Mouse (Mus musculus) limb, embryonic 13.5 days (tissue): ENCODE data around the gene Bdh1. TPM values are rescaled to one million over a fixed set of nuclear protein-coding genes. Genes with fewer than 3 reads are reported as not detected.
A peak's percentile ranks its signal among the peaks of the same experiment; 100 is the strongest.

Experiments used
- ATAC-seq: fragments of 200-750 bp; cut with Nextera tagmentation; 2 replicates; pipeline ENCODE4 v1.8.0; 2017; ENCODE audit warnings: low read depth, moderate number of reproducible peaks, moderate TSS enrichment; ENCODE audit not compliant: low FRiP score
- H3K27ac ChIP-seq: fragments of 300-500 bp; sonication (generic); 2 replicates; pipeline ENCODE4 v1.5.1; 2015; ENCODE audit warnings: inconsistent platforms, mild to moderate bottlenecking, moderate library complexity
- H3K27me3 ChIP-seq: fragments of 300-500 bp; sonication (generic); 2 replicates; pipeline ENCODE4 v1.6.1; 2015; ENCODE audit warnings: mild to moderate bottlenecking, inconsistent platforms
- H3K36me3 ChIP-seq: fragments of 300-500 bp; sonication (generic); 2 replicates; pipeline ENCODE4 v1.6.1; 2015; ENCODE audit warnings: inconsistent platforms, mild to moderate bottlenecking, moderate library complexity
- H3K4me1 ChIP-seq: fragments of 300-500 bp; sonication (generic); 2 replicates; pipeline ENCODE4 v1.6.1; 2015; ENCODE audit warnings: inconsistent platforms
- H3K4me2 ChIP-seq: fragments of 300-500 bp; sonication (generic); replicated peaks from 2 replicates; pipeline ENCODE4 v1.6.1; 2015; ENCODE audit warnings: inconsistent platforms, mild to moderate bottlenecking, moderate library complexity
- H3K4me3 ChIP-seq: fragments of 300-500 bp; sonication (generic); 2 replicates; pipeline ENCODE4 v1.5.1; 2015; ENCODE audit warnings: moderate library complexity, mild to moderate bottlenecking, inconsistent platforms
- H3K9ac ChIP-seq: fragments of 300-500 bp; sonication (generic); 2 replicates; pipeline ENCODE4 v1.6.1; 2015; ENCODE audit warnings: mild to moderate bottlenecking, inconsistent platforms
- H3K9me3 ChIP-seq: fragments of 300-500 bp; sonication (generic); 2 replicates; pipeline ENCODE4 v1.6.1; 2016; ENCODE audit warnings: inconsistent platforms
- WGBS: fragments of 180-500 bp; shearing (Covaris S2); methylation state at CpG from one replicate; pipeline ENCODE4 v1.1.7; 2015; 5-methylcytosine and 5-hydroxymethylcytosine counted together
- polyA plus RNA-seq: library from polyadenylated mRNA; unstranded; fragments of >200 nt; fragmentation: Nextera tagmentation; extraction: Ambion mirVana; gene quantifications from 2 replicates; pipeline ENCODE4 v1.2.1, GENCODE M21; 2015

Gene Bdh1
- polyA plus RNA-seq, 1 experiment from 2014 or later = 25.0 TPM

- Histone ChIP-seq H3K27ac (no peak overlapping the region), H3K36me3 (no peaks in the 10 kb centered on the region), H3K4me2 (no peak overlapping the region), H3K27me3 (no peaks in the 10 kb centered on the region), H3K4me3 (no peak overlapping the region), H3K9me3 (no peaks in the 10 kb centered on the region), H3K4me1 (no peaks in the 10 kb centered on the region), H3K9ac (no peak overlapping the region)
- WGBS = 65% methylated on average over 3 of the region's 3 CpGs
- no peak for ATAC-seq
These were observed 8.3 kb upstream of the Bdh1 start for GRCm38 (mm10) chr16:31413777-31414176.

GRCm38 (mm10) chr16:31415885-31416450 lies 6.1 kb upstream of the Bdh1 start:
- H3K4me2 ChIP-seq = no peak overlapping the region
- ATAC-seq = no peak
- H3K9me3 ChIP-seq = no peaks in the 10 kb centered on the region
- no peak overlapping the region for H3K9ac ChIP-seq
- WGBS = 48% methylated on average over 9 of the region's 9 CpGs
- no peaks in the 10 kb centered on the region for H3K4me1 ChIP-seq
- H3K36me3 ChIP-seq = no peaks in the 10 kb centered on the region
- H3K4me3 ChIP-seq = no peak overlapping the region
- no peaks in the 10 kb centered on the region for H3K27me3 ChIP-seq
- H3K27ac ChIP-seq = no peak overlapping the region

GRCm38 (mm10) chr16:31418704-31419103 lies 3.4 kb upstream of the Bdh1 start:
- Histone ChIP-seq H3K4me3 (no peak overlapping the region), H3K9me3 (no peaks in the 10 kb centered on the region), H3K9ac (no peak overlapping the region), H3K36me3 (no peaks in the 10 kb centered on the region), H3K4me2 (no peak overlapping the region), H3K4me1 (no peaks in the 10 kb centered on the region), H3K27me3 (no peaks in the 10 kb centered on the region), H3K27ac (no peak overlapping the region)
- WGBS = 78% methylated on average over 3 of the region's 3 CpGs
- ATAC-seq = no peak

- no peak overlapping the region for H3K27ac ChIP-seq
- no peaks in the 10 kb centered on the region for H3K4me1 ChIP-seq
- H3K4me2 ChIP-seq = no peak overlapping the region
- H3K36me3 ChIP-seq = no peaks in the 10 kb centered on the region
- WGBS = 63% methylated on average over 5 of the region's 5 CpGs
- H3K27me3 ChIP-seq = no peaks in the 10 kb centered on the region
- H3K4me3 ChIP-seq = no peak overlapping the region
- no peaks in the 10 kb centered on the region for H3K9me3 ChIP-seq
- no peak for ATAC-seq
- no peak overlapping the region for H3K9ac ChIP-seq
These were observed 2.6 kb upstream of the Bdh1 start for GRCm38 (mm10) chr16:31419457-31419856.

- no peak overlapping the region for H3K9ac ChIP-seq
- no peaks in the 10 kb centered on the region for H3K9me3 ChIP-seq
- WGBS = 59% methylated on average over 1 of the region's 1 CpGs
- no peak overlapping the region for H3K4me3 ChIP-seq
- H3K27me3 ChIP-seq = peaks cover 13% of the 10 kb centered on the region
- H3K4me1 ChIP-seq = no peaks in the 10 kb centered on the region
- no peak overlapping the region for H3K4me2 ChIP-seq
- no peaks in the 10 kb centered on the region for H3K36me3 ChIP-seq
- ATAC-seq = no peak
- H3K27ac ChIP-seq = no peak overlapping the region
These were observed 642 bp downstream of the Bdh1 start for GRCm38 (mm10) chr16:31422722-31423121.

- no peak overlapping the region for H3K9ac ChIP-seq
- H3K4me1 ChIP-seq = 0 out of 2 replicates have a peak, but pooled peaks cover 4% of the 10 kb centered on the region
- H3K36me3 ChIP-seq = no peaks in the 10 kb centered on the region
- H3K4me2 ChIP-seq = no peak overlapping the region
- H3K27ac ChIP-seq = no peak overlapping the region
- ATAC-seq = no peak
- peaks cover 18% of the 10 kb centered on the region for H3K27me3 ChIP-seq
- H3K9me3 ChIP-seq = no peaks in the 10 kb centered on the region
- 65% methylated on average over 4 of the region's 4 CpGs for WGBS
- no peak overlapping the region for H3K4me3 ChIP-seq
These were observed 1.3 kb downstream of the Bdh1 start for GRCm38 (mm10) chr16:31423368-31423767.

GRCm38 (mm10) chr16:31424416-31425187 lies 2.5 kb downstream of the Bdh1 start:
- Histone ChIP-seq H3K4me3 (no peak overlapping the region), H3K27ac (no peak overlapping the region), H3K9me3 (no peaks in the 10 kb centered on the region), H3K9ac (no peak overlapping the region), H3K4me1 (0 out of 2 replicates have a peak, but pooled peaks cover 6% of the 10 kb centered on the region), H3K4me2 (no peak overlapping the region), H3K36me3 (no peaks in the 10 kb centered on the region), H3K27me3 (peaks cover 22% of the 10 kb centered on the region)
- no peak for ATAC-seq
- 84% methylated on average over 4 of the region's 4 CpGs for WGBS

- 0% methylated on average over 4 of the region's 4 CpGs for WGBS
- H3K27me3 ChIP-seq = peaks cover 22% of the 10 kb centered on the region
- H3K9ac ChIP-seq = no peak overlapping the region
- H3K4me2 ChIP-seq = no peak overlapping the region
- no peak for ATAC-seq
- no peak overlapping the region for H3K27ac ChIP-seq
- no peaks in the 10 kb centered on the region for H3K9me3 ChIP-seq
- H3K36me3 ChIP-seq = no peaks in the 10 kb centered on the region
- no peak overlapping the region for H3K4me3 ChIP-seq
- H3K4me1 ChIP-seq = 0 out of 2 replicates have a peak, but pooled peaks cover 8% of the 10 kb centered on the region
These were observed 3.4 kb downstream of the Bdh1 start for GRCm38 (mm10) chr16:31425508-31425907.

GRCm38 (mm10) chr16:31426496-31427126 lies 4.5 kb downstream of the Bdh1 start:
- H3K27ac ChIP-seq = no peak overlapping the region
- no peaks in the 10 kb centered on the region for H3K36me3 ChIP-seq
- H3K9me3 ChIP-seq = no peaks in the 10 kb centered on the region
- no peak for ATAC-seq
- 0 out of 2 replicates have a peak, but pooled peaks cover 8% of the 10 kb centered on the region for H3K4me1 ChIP-seq
- H3K4me3 ChIP-seq = no peak overlapping the region
- peaks cover 22% of the 10 kb centered on the region for H3K27me3 ChIP-seq
- 86% methylated on average over 6 of the region's 6 CpGs for WGBS
- no peak overlapping the region for H3K9ac ChIP-seq
- no peak overlapping the region for H3K4me2 ChIP-seq

- Histone ChIP-seq H3K4me1 (0 out of 2 replicates have a peak, but pooled peaks cover 8% of the 10 kb centered on the region), H3K4me2 (peak overlapping the region; percentile 87), H3K27ac (no peak overlapping the region), H3K9me3 (no peaks in the 10 kb centered on the region), H3K36me3 (no peaks in the 10 kb centered on the region), H3K9ac (peak overlapping the region; percentile 70), H3K27me3 (peaks cover 22% of the 10 kb centered on the region), H3K4me3 (peak overlapping the region; percentile 56)
- 6% methylated on average over 11 of the region's 11 CpGs for WGBS
- ATAC-seq = no peak
These were observed 6.2 kb downstream of the Bdh1 start for GRCm38 (mm10) chr16:31428335-31428674.

GRCm38 (mm10) chr16:31428675-31429470 lies 6.8 kb downstream of the Bdh1 start:
- Histone ChIP-seq H3K36me3 (no peaks in the 10 kb centered on the region), H3K4me1 (0 out of 2 replicates have a peak, but pooled peaks cover 8% of the 10 kb centered on the region), H3K9me3 (no peaks in the 10 kb centered on the region), H3K27ac (peak overlapping the region; percentile 82), H3K4me2 (peak overlapping the region; percentile 87), H3K27me3 (peaks cover 22% of the 10 kb centered on the region), H3K9ac (peak overlapping the region; percentile 70), H3K4me3 (peak overlapping the region; percentile 56)
- under 1% methylated on average over 65 of the region's 65 CpGs for WGBS
- no peak; the same call in 1 of the 2 replicates for ATAC-seq
